Mouse (Mus musculus) pancreas, adult 10 weeks (tissue): Measurements from ENCODE around the gene Agbl1. TPM values are rescaled to one million over a fixed set of nuclear protein-coding genes. Genes with fewer than 3 reads are reported as not detected.

Experiments
- polyA plus RNA-seq: library from polyadenylated mRNA; stranded (reverse); fragments of 350-450 nt; fragmentation: Illumina TruSeq; extraction: RNeasy Lipid Tissue Mini Kit (QIAGEN cat#74804); gene quantifications from one replicate; pipeline ENCODE4 v1.2.3, GENCODE M21; 2015; ENCODE audit warnings: low read depth, low replicate concordance; ENCODE audit not compliant: insufficient read depth

The Agbl1 gene
- polyA plus RNA-seq = not detected

GRCm38 (mm10) chr7:76229311-76229937 lies at the start of gene Agbl1:
Agbl1 (plus strand) TSS chr7:76229887.

